Mouse (Mus musculus) adrenal gland, postnatal 25 days (tissue): ENCODE data around the gene Bcam. TPM values are rescaled to one million over a fixed set of nuclear protein-coding genes. Genes with fewer than 3 reads are reported as not detected.
"Not testable (repeated sequence)": the region's sequence is repeated elsewhere in the genome, so short reads cannot be mapped to it uniquely, and the experiment has no call there.

Source experiments
- DNase-seq: peaks from one replicate; pipeline ENCODE4 v3.0.0; 2021; ENCODE audit warnings: mixed read lengths
- long read RNA-seq: library from polyadenylated mRNA; stranded (forward); transcript quantifications from one replicate; pipeline ENCODE4 v2.0.0, GENCODE M21; 2021
- total RNA-seq: library from RNA; stranded (reverse); gene quantifications from 2 replicates; pipeline ENCODE4 v1.2.3, GENCODE M21; 2021

The Bcam gene
- 37.2 TPM in 2 replicates for total RNA-seq
- long read RNA-seq, transcript Bcam-201 (15 exons, 2,429 nt) = major isoform, 30 of 44 reads
- long read RNA-seq, partial matches to known transcripts = 6 of 44 reads
- long read RNA-seq, other reads (novel, unspliced or antisense) = 7 of 44 reads

- no peak for DNase-seq
Observed at GRCm38 (mm10) chr7:19770984-19771391, at the start of gene Bcam. Gene Bcam (minus strand): TSS chr7:19771016.

- no peak for DNase-seq
Observed at GRCm38 (mm10) chr7:19818875-19819274, 48.1 kb upstream of the Bcam start.

GRCm38 (mm10) chr7:19818440-19818839, 47.6 kb upstream of the Bcam start:
- DNase-seq = peak; percentile 37

GRCm38 (mm10) chr7:19817382-19818105, 46.7 kb upstream of the Bcam start:
- no peak for DNase-seq

- peak; percentile 87 for DNase-seq
Observed at GRCm38 (mm10) chr7:19816224-19816771, 45.5 kb upstream of the Bcam start.

GRCm38 (mm10) chr7:19815296-19816223, 44.7 kb upstream of the Bcam start:
- DNase-seq = no peak

GRCm38 (mm10) chr7:19813579-19814122, 42.8 kb upstream of the Bcam start:
- no peak for DNase-seq

- no peak for DNase-seq
Observed at GRCm38 (mm10) chr7:19813161-19813560, 42.3 kb upstream of the Bcam start.

- DNase-seq = peak; percentile 51
Observed at GRCm38 (mm10) chr7:19811114-19811513, 40.3 kb upstream of the Bcam start.

- peak; percentile 56 for DNase-seq
Observed at GRCm38 (mm10) chr7:19809369-19809768, 38.6 kb upstream of the Bcam start.

GRCm38 (mm10) chr7:19806356-19806969, 35.6 kb upstream of the Bcam start:
- DNase-seq = no peak

- DNase-seq = peak; percentile 77
Observed at GRCm38 (mm10) chr7:19802995-19803394, 32.2 kb upstream of the Bcam start.

- DNase-seq = peak; percentile 33
Observed at GRCm38 (mm10) chr7:19800764-19801163, 29.9 kb upstream of the Bcam start.

- DNase-seq = peak; percentile 86
Observed at GRCm38 (mm10) chr7:19796697-19797588, 26.1 kb upstream of the Bcam start, which contains the start of gene Cblc. Gene Cblc (minus strand): TSS chr7:19796809.

GRCm38 (mm10) chr7:19796254-19796653, 25.4 kb upstream of the Bcam start:
- DNase-seq = no peak

GRCm38 (mm10) chr7:19795236-19795635, 24.4 kb upstream of the Bcam start:
- no peak for DNase-seq

GRCm38 (mm10) chr7:19792701-19793630, 22.1 kb upstream of the Bcam start:
- DNase-seq = no peak

GRCm38 (mm10) chr7:19791504-19791903, 20.7 kb upstream of the Bcam start:
- DNase-seq = not testable (repeated sequence)

GRCm38 (mm10) chr7:19789904-19790347, 19.1 kb upstream of the Bcam start:
- DNase-seq = peak; percentile 97
